Mouse (Mus musculus): Measurements from ENCODE around the gene Smarcd3.

The Smarcd3 gene

DNA sequence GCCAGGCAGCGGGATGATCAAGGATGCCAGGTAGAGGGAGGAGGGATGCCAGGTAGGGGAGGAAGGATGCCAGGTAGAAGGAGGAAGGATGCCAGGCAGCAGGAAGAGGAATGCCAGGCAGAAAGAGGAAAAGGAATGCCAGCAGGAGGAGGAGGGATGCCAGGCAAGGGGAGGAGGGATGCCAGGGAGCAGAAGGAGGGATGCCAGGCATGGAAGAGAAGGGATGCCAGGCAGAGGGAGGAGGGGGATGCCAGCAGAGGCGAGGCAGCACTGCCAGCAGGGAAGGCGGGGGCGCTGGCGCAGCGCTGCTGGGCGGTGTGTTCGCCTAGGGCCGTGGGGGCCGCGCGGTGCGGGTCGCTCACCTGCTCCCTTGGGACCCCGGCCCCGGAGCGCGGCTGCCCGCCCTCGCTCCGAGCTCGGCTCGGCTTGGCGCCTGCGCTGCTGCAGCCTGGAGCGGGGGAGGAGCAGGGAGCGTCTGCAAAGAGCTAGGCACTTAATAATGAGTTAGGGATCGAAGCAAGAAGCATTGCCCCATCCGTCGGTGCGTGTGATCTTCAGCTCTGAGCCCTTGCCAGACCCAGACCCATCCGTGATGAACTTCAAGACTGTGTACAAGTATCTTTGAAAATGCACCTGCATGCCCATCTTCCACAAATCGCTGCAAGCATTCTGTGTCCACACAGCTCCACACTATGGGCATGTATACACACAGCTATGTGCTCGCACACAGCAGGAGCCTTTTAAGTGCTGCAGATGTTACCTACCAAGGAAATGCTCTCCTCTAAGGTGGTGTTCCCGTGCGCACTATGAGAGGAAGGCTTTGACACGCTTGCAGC, at the start of gene Smarcd3:
Gene Smarcd3, minus strand, starts transcription at position 426 of the 836 bp plus-strand sequence.
- no peak for DNase-seq (ENCODE audit: low read depth)

DNA sequence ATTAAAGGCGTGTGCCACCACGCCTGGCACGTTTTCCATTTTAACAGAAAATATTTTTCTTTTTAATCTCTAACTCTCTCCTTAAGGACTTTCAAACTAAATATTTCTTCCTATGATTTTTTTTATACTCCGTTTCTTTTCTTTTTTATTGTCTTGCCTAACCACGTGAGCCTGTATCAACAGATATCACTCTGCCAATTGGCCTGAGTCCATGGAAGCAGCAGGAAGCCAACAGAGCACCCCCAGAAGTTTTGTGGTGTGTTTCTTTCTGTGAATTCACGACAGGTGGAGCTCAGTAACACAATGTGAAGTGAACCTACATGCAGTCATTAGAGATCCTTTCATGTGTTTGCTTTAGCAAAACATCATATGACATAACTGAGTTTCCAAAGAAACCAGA, 37.2 kb upstream of the Smarcd3 start:
- DNase-seq (ENCODE audit: low read depth): no peak

DNA sequence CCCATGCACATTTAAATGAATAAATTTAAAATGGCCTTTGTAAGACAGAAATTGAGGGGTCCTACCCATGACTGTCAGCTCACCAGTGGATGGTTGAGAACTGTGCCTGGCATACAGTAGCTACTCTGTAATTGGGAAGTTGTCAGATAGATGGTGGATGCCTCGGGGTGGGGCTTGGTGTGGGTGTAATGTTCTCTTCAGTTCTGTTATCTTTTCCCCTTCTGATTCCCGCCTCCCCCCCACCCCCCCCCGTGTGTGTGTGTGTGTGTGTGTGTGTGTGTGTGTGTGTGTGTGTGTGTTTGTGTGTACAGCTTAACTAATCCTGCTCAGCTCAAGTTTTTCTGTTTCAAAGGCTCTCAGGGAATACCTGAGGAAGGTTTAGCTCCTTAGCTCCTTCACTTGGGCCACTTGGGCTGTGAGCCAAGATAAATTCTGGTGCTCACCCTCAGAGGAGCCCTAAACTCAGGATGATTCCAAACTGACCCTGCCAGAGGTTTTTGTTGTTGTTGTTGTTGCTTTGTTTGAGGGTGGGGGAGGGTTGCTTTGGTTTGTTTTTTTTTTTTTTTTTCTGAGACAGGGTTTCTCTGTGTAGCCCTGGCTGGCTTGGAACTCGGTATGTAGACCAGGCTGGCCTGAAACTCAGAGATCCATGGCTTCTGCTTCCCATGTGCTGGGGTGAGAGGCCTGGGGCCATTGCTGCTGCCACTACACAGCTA, 35.7 kb upstream of the Smarcd3 start:
- no peak for DNase-seq (ENCODE audit: low read depth)

DNA sequence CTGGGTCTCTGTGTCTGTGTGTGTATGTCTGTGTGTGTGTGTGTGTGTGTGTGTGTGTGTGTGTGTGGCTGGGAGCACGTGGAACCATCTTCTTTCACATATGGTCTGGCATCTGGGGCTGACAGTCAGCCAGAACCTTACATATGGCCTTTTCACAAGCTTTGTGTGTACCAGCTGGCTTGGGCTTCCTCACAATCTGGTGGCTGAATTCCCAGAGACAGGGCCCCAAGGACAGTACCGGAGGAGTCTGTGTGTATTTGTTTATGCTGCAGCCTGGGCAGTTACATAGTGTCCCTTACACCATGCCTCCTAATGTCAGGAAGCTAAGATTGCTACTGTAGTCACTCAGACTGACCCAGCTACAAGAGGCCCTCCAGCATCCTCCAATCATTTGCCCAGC, 32.9 kb upstream of the Smarcd3 start:
- DNase-seq (ENCODE audit: low read depth): no peak

DNA sequence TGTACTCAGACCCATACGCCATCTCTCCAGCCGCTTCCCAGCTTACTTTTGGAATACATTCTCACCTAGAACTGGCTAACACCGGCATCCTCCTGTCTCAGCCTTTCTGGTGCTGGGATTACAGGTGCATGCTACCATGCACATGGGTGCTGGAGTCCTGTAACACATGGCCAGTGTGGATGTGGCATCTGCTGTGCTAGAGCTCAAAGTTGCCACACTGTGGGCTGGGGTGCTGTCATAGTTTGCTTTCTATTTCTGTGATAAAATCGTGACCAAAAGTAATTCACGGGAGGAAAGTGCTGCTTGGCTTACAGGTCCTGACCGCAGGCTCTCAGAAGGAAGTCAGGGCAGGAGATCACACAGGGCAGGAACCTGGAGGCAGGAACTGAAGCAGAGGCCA, 30.3 kb upstream of the Smarcd3 start:
- DNase-seq (ENCODE audit: low read depth): no peak

DNA sequence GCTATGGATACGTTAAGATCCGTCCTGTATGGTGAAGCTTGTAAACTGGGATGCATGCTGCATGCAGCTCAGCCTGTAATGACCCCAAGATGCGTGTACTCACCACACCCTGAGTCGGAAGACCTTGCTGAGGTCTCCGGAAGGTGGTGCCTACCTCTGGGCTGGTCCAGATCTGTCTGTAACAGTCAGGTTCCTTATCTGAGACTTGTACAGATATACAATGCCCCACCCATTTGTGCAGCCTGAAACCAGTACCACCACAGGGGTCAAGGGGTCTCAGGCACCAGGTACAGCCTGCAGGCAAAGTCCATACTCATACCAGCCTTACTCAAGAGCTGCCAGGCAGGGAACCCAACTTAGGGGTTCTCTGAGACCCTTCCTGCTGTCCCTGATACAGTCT, 28.6 kb upstream of the Smarcd3 start:
- no peak for DNase-seq (ENCODE audit: low read depth)

DNA sequence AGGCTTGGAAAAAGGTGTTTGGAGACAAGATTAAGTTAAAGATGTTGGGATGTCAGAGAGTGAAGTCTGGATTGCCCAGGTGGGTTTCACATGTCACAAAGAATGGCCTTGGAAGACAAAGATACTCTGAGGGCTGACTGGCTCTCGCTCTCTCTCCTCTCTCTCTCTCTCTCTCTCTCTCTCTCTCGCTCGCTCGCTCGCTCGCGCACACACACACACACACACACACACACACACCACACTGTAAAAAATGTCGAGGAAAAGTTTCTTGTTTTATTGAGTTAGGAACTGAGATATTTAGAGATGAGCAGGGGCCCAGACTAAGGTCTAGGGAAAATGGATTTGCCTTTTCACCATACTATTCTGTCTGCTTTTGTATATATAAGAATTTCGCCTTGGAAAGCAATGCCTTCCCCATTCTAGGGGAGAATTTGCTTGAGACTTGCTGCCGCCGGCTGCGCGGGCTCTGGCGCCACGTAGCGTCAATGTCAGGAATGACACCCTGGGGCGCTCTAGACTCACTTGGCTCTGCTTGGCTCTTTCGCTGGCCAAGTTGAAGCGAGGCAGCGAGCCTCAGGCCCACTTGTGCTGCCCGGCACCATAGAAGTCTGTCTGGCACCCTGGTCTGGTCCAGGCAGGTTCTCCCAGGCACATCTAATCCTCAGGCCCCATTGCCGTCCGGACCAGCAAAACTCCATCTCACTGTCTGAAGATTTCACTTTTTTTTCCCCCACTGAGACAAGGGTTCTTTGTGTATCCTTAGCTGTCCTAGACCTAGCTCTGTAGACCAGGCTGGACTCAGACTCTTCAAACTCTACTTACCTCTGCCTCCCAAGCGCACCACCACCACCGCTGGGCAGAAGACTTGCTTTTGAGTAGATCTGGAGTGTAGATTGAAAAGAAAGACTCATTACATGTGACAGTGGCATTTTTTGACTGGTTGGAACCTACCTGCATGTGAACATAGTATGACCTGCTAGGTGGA, 27.8 kb upstream of the Smarcd3 start:
- DNase-seq (ENCODE audit: low read depth): peak; percentile 63

DNA sequence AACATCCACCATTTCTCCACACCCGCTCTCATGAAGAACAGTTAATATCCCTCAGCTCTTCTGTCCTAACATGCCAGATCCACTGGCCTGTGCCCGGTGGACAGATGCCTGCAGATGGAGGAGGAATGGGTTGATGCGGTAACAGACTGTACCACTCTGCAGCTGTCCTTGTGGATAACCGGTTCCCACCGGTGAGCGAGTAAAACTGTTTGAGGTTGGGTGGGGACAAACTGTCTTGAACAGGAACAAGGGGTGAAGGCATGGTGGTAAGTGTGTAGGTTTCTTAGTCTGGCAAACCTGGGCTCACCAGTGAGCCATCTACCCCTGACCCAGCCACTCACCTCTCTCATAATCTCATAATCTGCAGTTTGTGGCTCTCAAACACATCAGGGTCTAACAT, 27.1 kb upstream of the Smarcd3 start:
- no peak for DNase-seq (ENCODE audit: low read depth)

DNA sequence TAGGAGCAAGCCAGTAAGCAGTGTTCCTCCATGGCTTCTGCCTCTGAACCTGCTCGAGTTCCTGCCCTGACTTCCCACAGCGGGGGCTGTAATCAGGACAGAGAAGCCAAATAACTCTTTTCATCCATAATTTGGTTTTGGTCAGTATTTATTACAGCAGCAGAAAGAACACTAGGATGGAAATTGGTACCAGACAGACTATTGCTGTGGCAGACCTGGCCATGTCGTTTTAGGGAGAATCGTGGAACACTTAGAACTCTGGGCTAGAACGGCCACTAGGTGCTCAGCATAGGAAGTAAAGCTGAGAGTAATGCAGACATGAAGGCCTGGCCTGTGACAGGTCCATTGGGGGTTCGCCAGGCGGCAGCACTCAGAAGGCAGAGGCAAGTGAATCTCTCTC, 25.5 kb upstream of the Smarcd3 start:
- no peak for DNase-seq (ENCODE audit: low read depth)

DNA sequence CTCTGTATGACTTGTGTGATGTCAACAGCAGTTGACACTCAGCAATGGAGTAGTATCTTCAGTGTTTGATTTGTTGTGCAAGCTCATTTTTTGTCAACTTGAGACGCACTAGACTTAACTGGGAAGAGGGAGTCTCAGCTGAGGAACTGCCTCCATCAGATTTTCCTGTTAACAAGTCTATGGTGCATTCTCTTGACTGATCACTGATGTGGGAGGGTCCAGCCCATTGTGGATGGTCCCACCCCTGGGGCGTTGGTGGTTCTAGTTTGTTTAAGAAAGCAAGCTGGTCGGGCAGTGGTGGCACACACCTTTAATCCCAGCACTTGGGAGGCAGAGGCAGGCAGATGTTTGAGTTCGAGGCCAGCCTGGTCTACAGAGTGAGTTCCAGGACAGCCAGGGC, 25.0 kb upstream of the Smarcd3 start:
- no peak for DNase-seq (ENCODE audit: low read depth)

DNA sequence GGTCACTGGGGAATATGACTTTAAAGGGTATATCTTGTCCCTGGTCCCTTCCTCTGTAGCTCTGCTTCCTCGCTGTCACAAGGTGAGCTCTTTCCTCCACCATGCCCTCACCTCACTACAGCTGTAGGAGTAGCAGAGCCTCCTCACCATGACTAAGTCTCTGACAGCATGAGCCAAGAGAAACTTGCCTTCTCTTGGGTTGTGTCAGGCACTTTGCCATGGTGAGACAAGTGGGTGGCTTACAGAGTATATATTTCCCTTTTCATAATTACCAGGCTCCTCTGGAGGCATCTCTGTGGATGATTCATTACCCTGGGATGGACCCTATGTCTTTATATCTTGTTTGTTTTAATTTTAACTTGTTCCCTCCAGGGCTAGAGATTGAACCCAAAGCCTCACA, 21.2 kb upstream of the Smarcd3 start:
- DNase-seq (ENCODE audit: low read depth): no peak

DNA sequence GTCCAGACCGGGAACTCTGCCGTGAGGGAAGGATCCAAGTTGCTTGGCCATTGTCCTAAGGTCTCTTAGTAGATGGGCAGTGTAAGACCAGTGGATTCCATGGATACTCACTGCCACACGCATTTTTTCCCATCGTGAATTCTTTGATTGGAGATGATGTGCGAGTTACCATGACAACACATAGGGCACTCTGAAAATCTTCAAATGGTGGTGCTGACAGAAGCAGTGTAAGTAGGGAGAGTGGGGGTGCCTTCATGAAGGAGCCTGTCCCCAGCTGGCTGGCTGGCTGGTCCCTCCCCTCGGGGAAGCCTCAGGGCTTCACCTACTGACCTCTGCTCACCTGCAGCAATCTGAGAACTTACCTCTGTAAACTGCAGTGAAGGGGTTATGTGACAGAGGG, 14.9 kb upstream of the Smarcd3 start:
- DNase-seq (ENCODE audit: low read depth): no peak

DNA sequence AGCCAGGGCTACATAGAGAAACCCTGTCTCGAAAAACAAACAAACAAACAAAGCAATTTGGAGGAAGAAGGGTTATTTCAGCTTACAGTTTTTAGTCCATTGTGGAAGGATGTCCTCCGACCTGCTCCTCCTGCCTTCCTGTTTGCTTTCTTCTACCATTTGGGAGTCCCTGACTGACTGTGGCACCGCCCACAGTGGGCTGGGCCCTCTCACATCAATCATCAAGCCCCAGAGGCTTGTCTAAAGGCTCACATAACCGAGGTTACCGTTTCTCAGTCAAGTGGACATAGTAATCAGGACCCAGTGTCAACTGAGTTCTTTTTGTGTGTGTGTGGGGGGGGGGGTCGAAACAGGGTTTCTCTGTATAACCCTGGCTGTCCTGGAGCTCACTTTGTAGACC, 13.9 kb upstream of the Smarcd3 start:
- DNase-seq (ENCODE audit: low read depth): no peak

DNA sequence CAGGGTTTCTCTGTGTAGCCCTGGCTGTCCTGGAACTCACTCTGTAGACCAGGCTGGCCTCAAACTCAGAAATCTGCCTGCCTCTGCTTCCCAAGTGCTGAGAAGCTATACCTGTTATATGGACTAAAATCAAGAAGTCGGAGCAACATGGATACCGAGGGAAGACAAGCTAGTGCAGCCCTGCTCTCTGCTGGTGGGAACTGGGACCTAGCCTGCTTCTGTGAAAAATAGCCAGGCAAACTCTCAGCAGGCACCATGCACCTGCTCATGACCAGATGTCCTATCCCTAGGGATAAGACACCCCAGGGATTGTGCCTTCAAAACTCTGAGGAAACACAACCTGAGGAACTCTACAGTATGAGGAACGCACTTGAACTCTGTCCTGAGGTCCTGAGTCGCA, 12.8 kb upstream of the Smarcd3 start:
- no peak for DNase-seq (ENCODE audit: low read depth)

DNA sequence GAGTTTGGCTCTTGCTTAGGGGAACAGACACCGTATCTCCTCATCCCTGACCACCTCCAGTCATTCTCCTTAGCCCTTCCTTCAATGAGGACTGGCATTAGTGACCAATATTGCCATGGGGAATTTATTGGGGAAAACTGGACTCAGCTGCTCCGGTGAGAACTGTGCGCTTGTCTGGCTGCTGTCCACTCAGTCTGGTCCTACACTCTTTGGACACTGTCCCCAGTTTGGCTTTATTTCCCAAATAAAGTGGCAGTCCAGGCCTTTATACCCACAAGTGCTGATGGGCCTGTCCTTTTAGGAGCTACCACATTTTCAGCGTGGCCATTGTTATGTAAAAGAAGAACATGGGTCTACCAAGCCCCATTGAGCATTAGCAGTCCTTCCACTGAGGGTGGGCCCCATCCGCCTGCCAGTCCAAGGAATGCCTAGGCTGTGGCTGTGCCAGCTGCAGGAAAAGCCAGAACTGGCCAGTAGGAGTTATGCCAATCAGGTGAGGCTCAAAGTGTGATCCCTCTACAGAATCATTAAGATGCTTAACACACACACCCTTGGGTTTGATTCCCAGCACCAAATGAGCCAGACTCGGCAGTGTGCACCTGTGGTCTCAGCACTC, 11.4 kb upstream of the Smarcd3 start:
- no peak for DNase-seq (ENCODE audit: low read depth)

DNA sequence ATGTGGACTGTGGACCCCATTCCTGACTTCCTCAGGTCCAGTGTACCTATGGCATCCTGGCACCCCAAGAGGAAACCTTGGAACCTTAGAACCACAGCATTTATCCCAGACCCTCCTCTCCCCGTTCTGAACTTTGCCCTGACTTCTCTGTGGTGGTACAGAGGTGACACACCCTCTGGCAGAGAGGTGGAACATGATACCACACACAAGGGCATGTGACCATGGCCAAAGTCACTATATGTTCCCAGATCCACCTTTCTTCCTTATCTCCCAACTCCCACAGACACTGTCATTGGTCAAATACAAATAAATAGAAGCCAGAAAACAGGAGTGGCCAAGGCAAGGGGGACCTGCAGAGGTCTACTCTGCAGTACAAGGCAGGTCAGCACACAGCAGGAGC, 10.9 kb upstream of the Smarcd3 start:
- DNase-seq (ENCODE audit: low read depth): no peak

DNA sequence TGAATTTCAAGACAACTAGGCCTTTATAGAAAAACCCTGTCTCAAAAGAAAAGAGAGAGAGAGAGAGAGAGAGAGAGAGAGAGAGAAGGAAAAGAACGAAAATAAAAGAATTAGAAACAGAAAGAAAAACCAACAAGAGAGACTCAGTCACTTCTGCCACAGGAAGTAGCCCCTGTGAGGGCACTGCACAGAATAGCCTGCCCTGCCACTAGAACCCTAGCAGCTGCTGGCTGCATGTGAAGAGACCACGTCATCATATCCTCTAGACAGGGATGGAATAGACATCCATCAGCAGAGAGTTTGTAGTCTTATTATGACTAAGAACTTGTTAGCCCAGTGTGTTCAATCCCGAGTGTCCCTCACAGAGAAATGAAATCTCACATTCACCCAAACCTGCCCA, 5.5 kb upstream of the Smarcd3 start:
- DNase-seq (ENCODE audit: low read depth): no peak

DNA sequence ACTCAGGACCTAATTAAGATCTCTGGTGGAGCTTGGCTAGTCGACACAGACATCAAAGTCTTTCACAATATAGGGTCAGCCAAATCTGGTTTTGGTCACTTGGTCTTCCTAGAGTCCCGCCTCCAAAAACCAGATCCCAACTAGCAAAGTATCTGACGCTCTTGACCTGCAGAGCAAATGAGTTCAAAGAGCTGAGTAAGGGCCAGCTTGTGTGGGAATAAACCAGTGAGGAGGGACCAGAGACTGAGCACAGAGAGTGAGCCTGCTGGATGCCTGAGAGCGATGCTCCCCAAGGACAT, 560 bp upstream of the Smarcd3 start:
- no peak for DNase-seq (ENCODE audit: low read depth)

DNA sequence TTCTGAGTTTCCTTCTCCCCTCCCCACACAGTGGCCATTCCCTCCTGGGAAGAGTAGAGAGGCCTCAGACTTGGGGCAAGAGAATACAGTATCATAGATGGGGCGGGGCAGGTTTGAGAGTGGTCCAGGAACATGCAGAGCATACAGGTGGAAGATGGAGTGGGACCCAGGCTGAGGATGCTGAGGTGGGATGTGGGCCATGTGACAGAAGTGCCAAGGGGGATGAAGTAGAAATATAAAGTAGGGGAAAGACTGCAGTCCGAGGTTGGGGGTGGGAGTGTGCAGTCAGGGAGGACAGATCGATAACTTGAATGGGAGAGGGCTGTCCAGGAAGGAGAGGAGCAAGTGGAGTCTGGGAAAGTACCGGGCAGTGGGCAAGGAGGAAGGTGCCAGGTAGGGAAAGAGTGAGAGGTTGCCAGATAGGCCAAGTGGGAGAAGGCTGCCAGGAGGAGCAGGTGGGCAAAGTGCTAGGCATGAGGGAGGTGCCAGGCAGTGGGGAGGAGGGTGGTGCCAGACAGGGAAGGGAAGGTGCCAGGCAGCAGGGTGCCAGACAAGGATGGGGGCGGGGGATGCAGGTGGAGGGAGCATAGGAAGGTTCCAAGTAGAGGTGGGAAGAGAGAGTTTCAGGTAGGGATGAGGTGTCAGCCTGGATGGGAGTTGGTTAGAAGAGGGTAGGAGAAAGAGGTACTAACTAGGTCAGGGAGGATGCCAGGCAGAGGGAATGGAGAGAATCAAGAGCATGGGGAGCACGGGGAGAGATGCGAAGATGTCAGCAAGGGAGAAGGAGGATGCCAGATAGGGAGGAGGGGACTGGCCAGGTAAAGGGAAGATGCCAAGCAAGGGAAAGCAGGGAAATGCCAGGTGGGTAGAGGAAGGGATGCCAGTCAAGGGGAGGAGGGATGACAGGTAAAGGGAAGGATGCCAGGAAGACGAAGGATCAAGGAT, 898 bp downstream of the Smarcd3 start:
- no peak for DNase-seq (ENCODE audit: low read depth)

DNA sequence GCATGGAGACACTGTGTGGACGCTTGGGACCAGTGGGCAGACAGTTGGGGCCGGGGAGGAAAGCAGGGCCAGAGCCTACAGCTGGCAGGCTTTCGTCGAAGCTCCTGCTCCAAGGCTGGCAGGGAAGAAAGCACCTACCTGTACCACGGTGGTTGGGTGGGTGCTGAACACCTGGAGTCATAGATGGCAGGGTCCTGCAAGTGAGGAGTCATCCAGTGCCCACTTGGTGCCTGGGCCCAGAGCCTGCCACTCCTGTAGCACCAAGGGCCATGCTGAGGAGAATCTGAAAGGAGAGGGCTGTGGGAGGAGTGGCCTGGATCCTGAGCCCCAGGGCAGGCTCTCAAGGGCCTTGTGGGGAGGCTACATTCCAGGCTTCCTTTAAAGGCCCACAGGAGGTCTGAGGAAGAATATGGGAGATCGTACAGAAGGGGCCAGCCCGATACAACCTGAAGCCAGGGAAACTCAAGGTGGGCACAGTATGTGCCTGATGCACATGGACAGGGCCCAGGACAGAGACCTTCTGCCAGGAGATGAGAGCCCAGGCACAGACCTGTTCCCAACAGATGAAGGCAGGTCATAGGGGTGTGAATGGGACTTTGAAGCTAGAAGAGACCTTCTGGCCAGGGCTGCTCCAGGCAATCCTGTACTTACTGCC, 1.7 kb downstream of the Smarcd3 start:
- DNase-seq (ENCODE audit: low read depth): no peak

DNA sequence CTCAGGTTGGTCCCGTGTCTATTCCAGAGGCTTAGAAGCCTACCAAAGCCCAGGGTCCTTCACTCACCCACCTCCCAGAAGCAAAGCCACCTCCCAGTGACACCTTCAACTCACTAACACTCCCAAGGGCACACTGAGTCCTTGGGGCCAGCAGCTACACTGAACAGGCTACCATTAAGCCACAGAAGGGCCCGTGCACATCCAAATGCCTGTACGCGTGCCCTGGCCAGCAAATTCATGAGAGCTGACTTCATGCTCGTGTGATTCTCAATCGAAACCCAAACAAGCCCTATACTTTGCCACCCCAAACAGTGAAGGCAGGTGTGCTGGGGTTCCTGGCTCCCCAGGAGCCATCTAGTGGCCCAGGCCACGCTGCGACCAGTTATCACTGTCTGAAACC, 3.6 kb downstream of the Smarcd3 start:
- DNase-seq (ENCODE audit: low read depth): no peak

Data from fibroblast of lung, adult 2 months (primary cell).